Mouse (Mus musculus) ES-Bruce4 (cell line): Measurements from ENCODE around the gene Ccdc191.

Source experiments
- CTCF ChIP-seq: IDR thresholded peaks from one replicate; pipeline ENCODE4 v1.8.1; 2011; ENCODE audit warnings: low read depth, low read length
- POLR2A ChIP-seq: IDR thresholded peaks from one replicate; pipeline ENCODE4 v1.8.1; 2011; ENCODE audit warnings: low read length; ENCODE audit not compliant: insufficient read depth

GRCm38 (mm10) chr16:43933041-43933440 is 43.4 kb downstream of the Ccdc191 start:
- no peak for TF ChIP-seq CTCF
- TF ChIP-seq POLR2A, result no peak
